Mouse (Mus musculus): ENCODE results near the gene Cfdp1.
A peak's percentile ranks its signal among the peaks of the same experiment; 100 is the strongest.

Cfdp1 gene

GRCm38 (mm10) chr8:111793324-111793917, 60.7 kb downstream of the Cfdp1 start:
- no peak for ATAC-seq (ENCODE audit: low TSS enrichment)

GRCm38 (mm10) chr8:111789639-111790038, 64.5 kb downstream of the Cfdp1 start:
- ATAC-seq (ENCODE audit: low TSS enrichment): no peak

GRCm38 (mm10) chr8:111789200-111789599, 64.9 kb downstream of the Cfdp1 start:
- ATAC-seq (ENCODE audit: low TSS enrichment): no peak

GRCm38 (mm10) chr8:111788497-111788896, 65.6 kb downstream of the Cfdp1 start:
- ATAC-seq (ENCODE audit: low TSS enrichment): no peak

- no peak for ATAC-seq (ENCODE audit: low TSS enrichment)
These were observed 66.0 kb downstream of the Cfdp1 start for GRCm38 (mm10) chr8:111788085-111788484.

- ATAC-seq (ENCODE audit: low TSS enrichment): 0 out of 2 replicates have a peak, but pooled peaks have one; percentile 42
These were observed 66.4 kb downstream of the Cfdp1 start for GRCm38 (mm10) chr8:111787683-111788082.

- ATAC-seq (ENCODE audit: low TSS enrichment): no peak
These were observed 67.1 kb downstream of the Cfdp1 start for GRCm38 (mm10) chr8:111786701-111787588.

GRCm38 (mm10) chr8:111786116-111786515, 68.0 kb downstream of the Cfdp1 start:
- no peak for ATAC-seq (ENCODE audit: low TSS enrichment)

GRCm38 (mm10) chr8:111782671-111783394, 71.3 kb downstream of the Cfdp1 start:
- no peak for ATAC-seq (ENCODE audit: low TSS enrichment)

- ATAC-seq (ENCODE audit: low TSS enrichment): no peak
These were observed 71.9 kb downstream of the Cfdp1 start for GRCm38 (mm10) chr8:111782161-111782560.

GRCm38 (mm10) chr8:111780697-111781424, 73.2 kb downstream of the Cfdp1 start:
- ATAC-seq (ENCODE audit: low TSS enrichment): no peak

- no peak for ATAC-seq (ENCODE audit: low TSS enrichment)
These were observed 74.4 kb downstream of the Cfdp1 start for GRCm38 (mm10) chr8:111779690-111780089.

- ATAC-seq (ENCODE audit: low TSS enrichment): no peak
These were observed 75.3 kb downstream of the Cfdp1 start for GRCm38 (mm10) chr8:111778801-111779200.

- no peak for ATAC-seq (ENCODE audit: low TSS enrichment)
These were observed 77.6 kb downstream of the Cfdp1 start for GRCm38 (mm10) chr8:111776492-111776891.

- ATAC-seq (ENCODE audit: low TSS enrichment): no peak
These were observed 78.3 kb downstream of the Cfdp1 start for GRCm38 (mm10) chr8:111775766-111776165.

GRCm38 (mm10) chr8:111773476-111773875, 80.6 kb downstream of the Cfdp1 start:
- ATAC-seq (ENCODE audit: low TSS enrichment): no peak

GRCm38 (mm10) chr8:111773057-111773456, 81.0 kb downstream of the Cfdp1 start:
- no peak for ATAC-seq (ENCODE audit: low TSS enrichment)

- ATAC-seq (ENCODE audit: low TSS enrichment): no peak
These were observed 82.0 kb downstream of the Cfdp1 start for GRCm38 (mm10) chr8:111772083-111772482.

- no peak for ATAC-seq (ENCODE audit: low TSS enrichment)
These were observed 82.5 kb downstream of the Cfdp1 start for GRCm38 (mm10) chr8:111771625-111772020.

- no peak for ATAC-seq (ENCODE audit: low TSS enrichment)
These were observed 83.0 kb downstream of the Cfdp1 start for GRCm38 (mm10) chr8:111770958-111771624.

GRCm38 (mm10) chr8:111769764-111770428, 84.2 kb downstream of the Cfdp1 start:
- peak; percentile 72 for ATAC-seq (ENCODE audit: low TSS enrichment)
